ENCODE assay signal across 9 mouse cellular contexts in genomic region chr2:119270286-119270642, GRCm38 (mm10). TPM values are rescaled to one million over a fixed set of nuclear protein-coding genes. Genes with fewer than 3 reads are reported as not detected.
DNase-seq lines count a peak whose midpoint lies in the region; ATAC-seq lines count a peak whose summit lies in the region.
"Had no signal": no experiment of that assay in that cellular context is flagged by ENCODE, and none has a peak within 500 bp of the region (broad histone marks: within the 10 kb centered on the region; RNA-seq: fewer than 3 reads in every experiment).

No protein-coding gene starts in this region.

- intact Hi-C loops in heart, postnatal 10 days (cut with DNase I) = no loop called here

- WGBS in heart, embryonic 15.5 days = 55% methylated on average over 9 of the region's 9 CpGs
- 48% methylated on average over 9 of the region's 9 CpGs for WGBS in embryonic facial prominence, embryonic 11.5 days
- WGBS in intestine, embryonic 15.5 days = 49% methylated on average over 9 of the region's 9 CpGs
- WGBS in midbrain, embryonic 13.5 days = 54% methylated on average over 9 of the region's 9 CpGs

- peaks cover 5% of the 10 kb centered on the region; the same call in 1 of the 2 replicates for H3K4me1 ChIP-seq in heart, embryonic 15.5 days (replicated peaks)
- no peaks in the 10 kb centered on the region; the same call in 1 of the 2 replicates for H3K4me1 ChIP-seq in embryonic facial prominence, embryonic 11.5 days (ENCODE audit: control insufficient read depth, insufficient read depth, low read length)
- H3K4me1 ChIP-seq in intestine, embryonic 15.5 days (replicated peaks) = peaks cover 11% of the 10 kb centered on the region; the same call in 1 of the 2 replicates
- H3K4me1 ChIP-seq in midbrain, embryonic 13.5 days (replicated peaks) = peaks cover 21% of the 10 kb centered on the region

- peak overlapping the region; percentile 99 for H3K4me2 ChIP-seq in heart, embryonic 15.5 days
- H3K4me2 ChIP-seq in embryonic facial prominence, embryonic 11.5 days (ENCODE audit: low read depth, low read length) = peak overlapping the region; percentile 97
- peak overlapping the region; percentile 100 for H3K4me2 ChIP-seq in intestine, embryonic 15.5 days (replicated peaks)
- peak overlapping the region; percentile 84 for H3K4me2 ChIP-seq in midbrain, embryonic 13.5 days (replicated peaks)

- H3K4me3 ChIP-seq in heart, embryonic 15.5 days = peak overlapping the region; percentile 66
- peak overlapping the region; percentile 54; the same call in 1 of the 2 replicates for H3K4me3 ChIP-seq in embryonic facial prominence, embryonic 11.5 days (ENCODE audit: low read depth, low read length)
- peak overlapping the region; percentile 62 for H3K4me3 ChIP-seq in intestine, embryonic 15.5 days (replicated peaks)
- H3K4me3 ChIP-seq in midbrain, embryonic 13.5 days (replicated peaks) = peak overlapping the region; percentile 76

- DNase-seq in heart, postnatal 10 days = no peak
- DNase-seq in embryonic facial prominence, embryonic 11.5 days (ENCODE audit: low spot score) = no peak
- no peak for DNase-seq in ovary, adult 18-20 months (ENCODE audit: low spot score)
- no peak for DNase-seq in embryo, embryonic 11 days
- no peak for DNase-seq in adrenal gland, adult (ENCODE audit: inconsistent age in 2 of 2, low spot score in 1 of 2)

- no peak for ATAC-seq in heart, embryonic 15.5 days (replicated peaks; ENCODE audit: insufficient number of reproducible peaks, insufficient read depth, low FRiP score, low read depth)
- ATAC-seq in embryonic facial prominence, embryonic 11.5 days (replicated peaks; ENCODE audit: insufficient number of reproducible peaks, low FRiP score, low TSS enrichment, low read depth) = no peak
- ATAC-seq in intestine, embryonic 15.5 days = 0 out of 2 replicates have a peak, but pooled peaks have one; percentile 16
- ATAC-seq in midbrain, embryonic 13.5 days = 0 out of 2 replicates have a peak, but pooled peaks have one; percentile 2

- H3K9ac ChIP-seq in heart, embryonic 15.5 days = no peak overlapping the region
- peak overlapping the region; percentile 55 for H3K9ac ChIP-seq in embryonic facial prominence, embryonic 11.5 days (replicated peaks; ENCODE audit: low read length)
- no peak overlapping the region for H3K9ac ChIP-seq in intestine, embryonic 15.5 days
- H3K9ac ChIP-seq in midbrain, embryonic 13.5 days (replicated peaks) = peak overlapping the region; percentile 83

- H3K27ac ChIP-seq in heart, embryonic 15.5 days = no peak overlapping the region
- no peak overlapping the region for H3K27ac ChIP-seq in embryonic facial prominence, embryonic 11.5 days (replicated peaks; ENCODE audit: low read depth, low read length)
- no peak overlapping the region for H3K27ac ChIP-seq in intestine, embryonic 15.5 days
- no peak overlapping the region for H3K27ac ChIP-seq in midbrain, embryonic 13.5 days

- no peaks in the 10 kb centered on the region for H3K36me3 ChIP-seq in heart, embryonic 15.5 days
- H3K36me3 ChIP-seq in embryonic facial prominence, embryonic 11.5 days (replicated peaks; ENCODE audit: control insufficient read depth, insufficient read depth, low read depth, low read length) = no peaks in the 10 kb centered on the region
- no peaks in the 10 kb centered on the region for H3K36me3 ChIP-seq in intestine, embryonic 15.5 days
- no peaks in the 10 kb centered on the region for H3K36me3 ChIP-seq in midbrain, embryonic 13.5 days
- H3K36me3 ChIP-seq: G1E had no signal

- peaks cover 29% of the 10 kb centered on the region for H3K27me3 ChIP-seq in heart, embryonic 15.5 days
- peaks cover 13% of the 10 kb centered on the region for H3K27me3 ChIP-seq in embryonic facial prominence, embryonic 11.5 days (ENCODE audit: control insufficient read depth, insufficient read depth, low read length)
- 0 out of 2 replicates have a peak, but pooled peaks cover 3% of the 10 kb centered on the region for H3K27me3 ChIP-seq in intestine, embryonic 15.5 days (replicated peaks)
- H3K27me3 ChIP-seq in midbrain, embryonic 13.5 days = peaks cover 22% of the 10 kb centered on the region

- H3K9me3 ChIP-seq in heart, embryonic 15.5 days (replicated peaks) = no peaks in the 10 kb centered on the region
- no peaks in the 10 kb centered on the region for H3K9me3 ChIP-seq in embryonic facial prominence, embryonic 11.5 days (replicated peaks; ENCODE audit: control insufficient read depth, low read length)
- H3K9me3 ChIP-seq in intestine, embryonic 15.5 days = no peaks in the 10 kb centered on the region
- no peaks in the 10 kb centered on the region for H3K9me3 ChIP-seq in midbrain, embryonic 13.5 days
- H3K9me3 ChIP-seq: G1E had no signal

RNA-seq across cellular contexts. Expression of gene Rhov, which starts 0.8 kb away (rescaled TPM):
- polyA plus RNA-seq in heart, embryonic 15.5 days (2015; fragmentation: Nextera tagmentation; extraction: Ambion mirVana) = 0.44 and 2.2 TPM in 2 replicates
- total RNA-seq in heart, postnatal 10 days (2021) = not detected
- 2.2 and 2.3 TPM in 2 replicates for polyA plus RNA-seq in embryonic facial prominence, embryonic 11.5 days (2014; fragmentation: Nextera tagmentation; extraction: Ambion mirVana)
- 5.2 and 7.1 TPM in 2 replicates for polyA plus RNA-seq in intestine, embryonic 15.5 days (2015; fragmentation: Nextera tagmentation; extraction: Ambion mirVana)
- 15.1 and 15.5 TPM in 2 replicates for polyA plus RNA-seq in midbrain, embryonic 13.5 days (2015; fragmentation: Nextera tagmentation; extraction: Ambion mirVana)
- polyA plus RNA-seq: G1E had no signal

RNA-seq across cellular contexts. Expression of gene Vps18, which starts 18.3 kb away (rescaled TPM):
- polyA plus RNA-seq in heart, embryonic 15.5 days (2015; fragmentation: Nextera tagmentation; extraction: Ambion mirVana) = 10.3 and 14.7 TPM in 2 replicates
- total RNA-seq in heart, postnatal 10 days (2021) = 10 to 100 TPM; 13.4 to 13.7 TPM
- polyA plus RNA-seq in embryonic facial prominence, embryonic 11.5 days (2014; fragmentation: Nextera tagmentation; extraction: Ambion mirVana) = 9.2 and 9.6 TPM in 2 replicates
- polyA plus RNA-seq in intestine, embryonic 15.5 days (2015; fragmentation: Nextera tagmentation; extraction: Ambion mirVana) = 20.9 and 22.5 TPM in 2 replicates
- polyA plus RNA-seq in midbrain, embryonic 13.5 days (2015; fragmentation: Nextera tagmentation; extraction: Ambion mirVana) = 26.0 and 26.3 TPM in 2 replicates

RNA-seq across cellular contexts. Expression of gene Spint1, which starts 33.1 kb away (rescaled TPM):
- 1.2 and 5.6 TPM in 2 replicates for polyA plus RNA-seq in heart, embryonic 15.5 days (2015; fragmentation: Nextera tagmentation; extraction: Ambion mirVana)
- total RNA-seq in heart, postnatal 10 days (2021) = not detected
- 8.9 and 9.8 TPM in 2 replicates for polyA plus RNA-seq in embryonic facial prominence, embryonic 11.5 days (2014; fragmentation: Nextera tagmentation; extraction: Ambion mirVana)
- 96.1 and 108 TPM in 2 replicates for polyA plus RNA-seq in intestine, embryonic 15.5 days (2015; fragmentation: Nextera tagmentation; extraction: Ambion mirVana)
- polyA plus RNA-seq in midbrain, embryonic 13.5 days (2015; fragmentation: Nextera tagmentation; extraction: Ambion mirVana) = 0.34 and 0.48 TPM in 2 replicates
- polyA plus RNA-seq: G1E had no signal

RNA-seq across cellular contexts. Expression of gene Ppp1r14d, which starts 40.6 kb away (rescaled TPM):
- polyA plus RNA-seq in heart, embryonic 15.5 days (2015; fragmentation: Nextera tagmentation; extraction: Ambion mirVana) = not detected in 2 replicates
- not detected for total RNA-seq in heart, postnatal 10 days (2021)
- polyA plus RNA-seq in embryonic facial prominence, embryonic 11.5 days (2014; fragmentation: Nextera tagmentation; extraction: Ambion mirVana) = not detected in 2 replicates
- 15.2 and 18.1 TPM in 2 replicates for polyA plus RNA-seq in intestine, embryonic 15.5 days (2015; fragmentation: Nextera tagmentation; extraction: Ambion mirVana)
- polyA plus RNA-seq in midbrain, embryonic 13.5 days (2015; fragmentation: Nextera tagmentation; extraction: Ambion mirVana) = not detected in 2 replicates
- total RNA-seq: G1E had no signal
- polyA plus RNA-seq: G1E had no signal

RNA-seq across cellular contexts. Expression of gene Dll4, which starts 55.3 kb away (rescaled TPM):
- polyA plus RNA-seq in heart, embryonic 15.5 days (2015; fragmentation: Nextera tagmentation; extraction: Ambion mirVana) = 9.2 and 14.2 TPM in 2 replicates
- total RNA-seq in heart, postnatal 10 days (2021) = 10 to 100 TPM; 23.8 to 27.9 TPM
- polyA plus RNA-seq in embryonic facial prominence, embryonic 11.5 days (2014; fragmentation: Nextera tagmentation; extraction: Ambion mirVana) = 2.9 and 3.2 TPM in 2 replicates
- polyA plus RNA-seq in intestine, embryonic 15.5 days (2015; fragmentation: Nextera tagmentation; extraction: Ambion mirVana) = 8.3 and 8.4 TPM in 2 replicates
- polyA plus RNA-seq in midbrain, embryonic 13.5 days (2015; fragmentation: Nextera tagmentation; extraction: Ambion mirVana) = 5.4 and 5.9 TPM in 2 replicates

Comparison
In these comparisons a context has a peak if more than half of its experiments do, and no peak if none do; other contexts are left out.
1. ATAC-seq: peak in intestine, embryonic 15.5 days (single experiment) and midbrain, embryonic 13.5 days (single experiment); none in heart, embryonic 15.5 days (single experiment) and embryonic facial prominence, embryonic 11.5 days (single experiment).
2. H3K9ac ChIP-seq: peak in embryonic facial prominence, embryonic 11.5 days (single experiment) and midbrain, embryonic 13.5 days (single experiment); none in heart, embryonic 15.5 days (single experiment) and intestine, embryonic 15.5 days (single experiment).
3. Peak in every context shown above with its lines, with median percentiles within 50 percentile points of each other: H3K4me2 ChIP-seq and H3K4me3 ChIP-seq.